Mouse (Mus musculus) ovary, postnatal 10 days (tissue): ENCODE results near the gene Prox2.

Experiments
- DNase-seq: peaks from one replicate; pipeline ENCODE4 v3.0.0; 2022; ENCODE audit warnings: low spot score

The Prox2 gene

DNA sequence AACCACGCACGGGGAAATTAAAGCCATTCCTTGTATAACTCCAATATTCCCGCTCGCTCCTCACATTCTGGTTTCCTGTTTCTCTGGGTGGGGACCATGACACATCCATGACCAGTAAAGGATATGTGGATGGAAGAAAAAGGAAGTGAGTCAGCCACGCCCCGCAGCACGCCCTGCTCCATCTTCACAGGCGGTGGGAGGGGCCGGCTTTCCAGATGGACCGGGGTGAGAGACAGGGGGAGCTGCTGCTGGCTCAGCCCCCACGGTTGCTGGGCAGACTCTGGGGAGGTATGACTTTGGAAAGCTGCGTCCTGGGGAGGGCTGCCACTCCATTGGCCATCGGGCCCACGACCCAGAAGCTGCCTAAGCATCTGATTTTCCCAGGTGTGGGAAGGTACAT is 16.5 kb downstream of the Prox2 start:
- DNase-seq = no peak

GRCm38 (mm10) chr12:85092214-85092613 is 18.3 kb downstream of the Prox2 start:
- peak; percentile 21 for DNase-seq

- DNase-seq = no peak
Measured at GRCm38 (mm10) chr12:85091190-85091589, 19.4 kb downstream of the Prox2 start.

DNA sequence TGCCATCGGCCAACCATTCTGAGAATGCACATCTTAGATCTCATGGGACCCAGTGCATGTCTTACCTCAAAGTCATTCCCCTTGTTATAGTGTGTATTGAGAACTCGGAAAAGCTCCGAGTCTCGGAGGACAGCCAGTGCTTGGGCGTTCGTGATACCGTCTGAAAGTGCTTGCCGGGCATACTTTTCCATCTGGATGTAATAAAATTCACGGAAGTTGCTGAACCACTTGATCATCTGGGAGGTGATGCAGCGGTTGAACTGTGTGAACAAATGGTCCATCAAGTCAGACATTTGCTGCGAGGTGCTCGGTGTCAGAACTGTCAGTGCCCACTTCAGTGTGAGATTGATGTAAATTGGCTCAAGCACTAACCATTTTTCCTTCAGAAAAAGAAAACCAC is 22.7 kb downstream of the Prox2 start:
- DNase-seq = no peak

DNA sequence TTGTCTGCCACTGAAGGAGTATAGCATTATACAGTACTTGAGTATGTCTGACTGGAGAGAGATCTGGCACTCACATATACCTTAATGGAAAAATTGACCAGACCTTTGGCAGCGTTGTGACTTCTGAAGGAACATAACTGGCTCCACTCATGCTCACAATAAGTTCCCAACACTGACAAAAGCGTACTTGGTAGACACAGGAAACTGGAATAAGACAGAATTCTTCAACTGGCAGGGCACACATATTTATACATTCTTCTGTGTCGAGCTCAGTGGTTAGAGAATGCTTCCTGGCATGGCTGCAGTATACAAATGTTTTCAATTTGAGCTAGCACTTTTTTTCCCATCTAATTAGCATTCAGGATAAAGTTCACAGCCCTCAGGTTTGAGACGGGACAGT is 25.6 kb downstream of the Prox2 start:
- DNase-seq = no peak

- DNase-seq = no peak
Measured at GRCm38 (mm10) chr12:85084257-85084656, 26.3 kb downstream of the Prox2 start.

- DNase-seq = no peak
Measured at GRCm38 (mm10) chr12:85077100-85077499, 33.5 kb downstream of the Prox2 start.

GRCm38 (mm10) chr12:85071043-85071442 is 39.5 kb downstream of the Prox2 start:
- no peak for DNase-seq

- DNase-seq = no peak
Measured at GRCm38 (mm10) chr12:85051218-85051617, 59.3 kb downstream of the Prox2 start.
